Mouse (Mus musculus): ENCODE results near the gene Tgfbi.

DNA sequence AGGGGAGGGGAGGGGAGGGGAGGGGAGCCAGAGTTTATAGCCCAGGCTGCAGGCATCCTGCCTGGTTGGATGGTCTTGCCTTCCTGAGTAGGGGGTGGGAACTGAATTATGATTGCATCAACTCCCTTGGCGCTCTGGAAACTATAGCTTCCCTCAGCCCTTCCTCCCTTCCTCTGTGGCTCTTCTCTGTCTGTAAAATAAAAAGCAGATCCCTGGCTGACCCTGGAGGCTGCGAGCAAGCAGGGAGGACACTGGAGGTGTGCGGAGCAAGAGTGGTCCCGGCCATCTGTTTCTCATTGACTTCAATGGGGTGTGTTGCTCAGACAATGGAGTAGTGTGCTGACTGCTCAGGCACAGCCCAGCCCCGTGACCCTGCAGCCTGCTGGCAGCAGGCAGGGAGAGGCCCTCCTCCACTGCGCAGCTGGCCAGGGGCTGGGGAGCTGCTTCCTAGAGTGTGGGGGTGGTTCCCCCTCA lies 27.3 kb upstream of the Tgfbi start:
- TF ChIP-seq CTCF (IDR thresholded peaks at IDR 0.05; ENCODE audit: borderline replicate concordance, control insufficient read depth, extremely low read depth, insufficient read depth, low read length, poor library complexity) (no peak), POLR2A (IDR thresholded peaks at IDR 0.05; ENCODE audit: control insufficient read depth, extremely low read depth, insufficient read depth, low read length, poor library complexity) (no peak)
